Mouse (Mus musculus) frontal cortex, postnatal 10 days (tissue): ENCODE measurements around the gene Rnf224.

Experiments
- DNase-seq, 2 experiments: peaks; one replicate each; pipeline ENCODE4 v3.0.0; 2022; ENCODE audit warnings: low spot score in 2 of 2, mixed read lengths in 1 of 2

Gene Rnf224

DNA sequence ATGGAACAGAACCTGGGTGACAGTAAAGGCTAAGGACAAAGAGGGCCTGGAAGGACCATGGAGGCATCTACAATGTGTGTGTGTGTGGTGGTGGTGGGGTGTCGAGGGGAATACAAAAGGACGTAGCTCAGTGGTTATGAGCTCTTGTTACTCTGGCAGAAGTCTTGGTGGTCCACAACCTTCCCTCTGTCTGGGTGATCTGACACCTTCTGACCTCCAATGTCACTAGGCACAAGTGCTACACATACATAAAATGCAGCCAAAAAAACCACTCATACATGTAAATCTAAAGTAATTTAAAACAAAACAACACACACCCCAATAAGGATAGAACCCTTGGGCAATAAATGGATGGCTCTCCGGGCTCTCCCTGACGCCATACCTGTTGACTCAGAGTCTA is 9.2 kb downstream of the Rnf224 start:
- DNase-seq, result no peak

DNA sequence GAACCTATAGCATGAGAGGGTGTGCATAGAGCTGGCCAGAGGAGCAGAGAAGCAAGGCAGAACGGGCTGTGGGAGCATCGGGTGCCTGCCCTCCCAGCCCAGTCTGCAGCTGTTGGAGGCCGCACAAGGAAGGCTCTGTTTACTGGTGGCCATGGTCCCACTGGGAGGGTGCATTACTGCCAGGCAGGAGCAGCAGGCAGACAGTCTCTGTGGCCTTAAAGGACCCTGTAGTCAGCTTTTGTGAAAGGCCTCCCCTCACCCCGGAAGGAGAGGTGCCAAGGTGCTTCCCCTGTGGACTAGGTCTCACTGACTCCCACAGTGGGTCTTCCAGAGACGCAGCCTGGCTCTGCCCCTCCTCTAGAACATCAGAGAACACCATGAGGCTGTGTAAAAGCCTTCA is 9.7 kb downstream of the Rnf224 start:
- DNase-seq, result peak; percentile 41 to 65

DNA sequence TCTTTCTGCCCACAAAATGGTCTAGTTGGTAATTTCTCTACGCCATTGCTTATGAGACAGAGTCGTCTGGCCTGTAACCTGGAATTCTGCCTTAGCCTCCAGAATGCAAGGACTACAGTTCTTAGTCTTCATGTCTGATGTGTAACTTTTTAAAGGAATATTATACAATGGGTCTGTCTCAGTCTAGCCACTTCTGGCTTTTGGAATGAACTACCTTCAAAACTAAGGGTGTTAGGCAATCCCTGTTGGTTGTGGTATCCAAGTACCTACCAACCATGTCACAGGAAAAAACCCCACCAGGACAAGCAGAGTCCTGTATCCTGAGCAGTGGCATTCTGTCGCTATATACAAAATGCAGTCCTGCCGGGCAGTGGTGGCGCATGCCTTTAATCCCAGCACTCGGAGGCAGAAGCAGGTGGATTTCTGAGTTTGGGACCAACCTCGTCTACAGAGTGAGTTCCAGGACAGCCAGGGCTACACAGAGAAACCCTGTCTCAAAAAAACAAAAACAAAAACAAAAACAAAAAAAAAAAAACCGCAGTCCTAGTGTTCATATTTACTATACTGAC is 10.7 kb downstream of the Rnf224 start:
- no peak for DNase-seq

DNA sequence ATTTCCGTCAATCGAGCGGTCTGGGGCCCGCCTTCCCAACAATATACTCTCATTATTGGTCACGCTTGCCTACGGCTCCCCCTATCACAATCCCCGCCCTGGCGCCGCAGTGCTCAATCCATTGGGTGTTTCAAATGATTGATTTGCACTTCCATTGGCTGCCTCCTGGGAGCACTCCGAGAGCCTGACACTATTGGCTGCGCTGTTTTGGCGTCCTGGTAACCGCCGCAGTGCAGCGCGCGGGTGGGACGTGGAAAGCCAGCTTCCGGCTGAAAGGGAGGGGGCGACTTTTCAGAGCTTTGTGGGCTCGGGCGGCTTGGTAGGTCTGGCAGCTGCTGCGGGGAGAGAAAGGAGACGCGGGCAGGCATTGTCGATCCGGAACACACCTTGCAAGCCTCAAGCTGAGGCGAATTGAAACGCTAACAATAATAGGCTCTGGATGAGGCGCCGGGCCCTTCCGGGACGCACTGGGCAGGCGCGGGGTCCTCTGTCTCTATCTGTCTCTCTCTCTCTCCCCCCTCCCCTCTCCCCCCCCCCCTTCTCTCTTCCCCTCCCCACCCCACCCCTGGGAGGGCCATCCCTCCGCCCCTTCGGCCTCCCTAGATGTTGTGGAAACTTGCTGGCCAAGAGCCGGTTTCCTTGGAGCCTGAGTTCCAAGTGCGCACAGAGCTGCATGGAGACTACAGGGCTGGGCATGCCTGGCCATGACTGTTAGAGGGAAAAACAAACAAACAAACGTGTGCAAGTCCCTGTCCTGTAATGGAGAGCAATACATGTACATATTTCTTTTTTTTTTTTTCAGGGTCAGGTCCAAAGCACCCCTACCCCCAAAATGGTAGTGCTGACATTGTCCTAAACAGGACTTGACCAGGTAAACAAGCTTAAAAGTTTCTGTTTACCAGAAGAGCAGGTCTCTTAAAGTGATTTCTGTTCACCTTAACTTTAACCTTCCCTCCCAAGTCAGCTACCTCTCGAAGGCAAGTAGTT is 11.5 kb downstream of the Rnf224 start:
- DNase-seq, result peak; percentile 99 to 100

DNA sequence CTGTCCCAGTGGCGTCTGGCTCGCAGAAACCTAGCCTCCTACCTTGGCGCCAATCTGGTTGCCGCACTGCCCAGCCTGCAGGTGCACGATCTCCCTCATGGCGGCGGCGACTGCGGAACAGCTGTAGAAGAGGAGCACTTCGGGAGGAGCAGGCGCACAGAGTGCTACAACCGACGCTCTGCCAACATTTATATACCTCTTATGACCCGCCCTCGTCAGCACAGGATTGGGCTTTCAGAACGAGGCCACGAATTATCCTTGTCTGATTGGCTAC is 12.2 kb downstream of the Rnf224 start, which contains the start of gene Tubb4b:
Gene Tubb4b, minus strand, starts transcription at position 211 of the 274 bp plus-strand sequence.
- no peak for DNase-seq

DNA sequence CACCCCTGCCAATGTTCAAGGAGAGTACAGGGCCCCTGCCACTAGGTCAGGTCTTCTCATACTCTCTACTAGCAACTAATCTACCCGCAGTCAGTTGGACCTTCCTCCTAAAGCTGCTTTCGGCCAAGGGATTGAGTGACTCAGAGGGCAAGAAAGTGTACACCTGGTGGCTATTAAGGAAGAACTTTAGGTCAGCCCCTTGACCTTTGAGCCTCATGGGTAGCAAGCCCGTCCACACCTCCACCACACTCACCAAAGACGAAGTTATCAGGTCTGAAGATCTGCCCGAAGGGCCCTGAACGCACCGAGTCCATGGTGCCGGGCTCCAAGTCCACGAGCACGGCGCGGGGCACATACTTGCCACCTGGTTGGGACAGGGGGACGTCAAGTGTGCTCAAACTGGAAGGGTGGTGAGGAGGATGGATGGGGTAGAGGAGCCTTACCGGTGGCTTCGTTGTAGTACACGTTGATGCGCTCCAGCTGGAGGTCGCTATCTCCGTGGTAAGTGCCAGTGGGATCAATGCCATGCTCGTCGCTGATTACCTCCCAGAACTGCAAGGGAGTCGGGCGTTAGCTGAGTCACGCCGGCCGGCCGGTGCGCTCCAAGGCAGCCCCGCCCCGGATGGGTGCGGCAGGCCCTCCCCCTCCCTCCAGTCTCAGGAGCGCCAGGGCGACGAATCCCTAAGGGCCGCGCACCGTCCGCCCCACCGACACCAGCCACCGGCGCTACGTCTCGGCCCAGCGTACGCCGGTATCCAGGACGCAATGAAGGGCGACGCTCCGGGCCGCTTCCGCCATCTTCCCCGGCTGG is 12.7 kb downstream of the Rnf224 start:
- peak in 1 of 2 experiments; percentile 58 for DNase-seq

DNA sequence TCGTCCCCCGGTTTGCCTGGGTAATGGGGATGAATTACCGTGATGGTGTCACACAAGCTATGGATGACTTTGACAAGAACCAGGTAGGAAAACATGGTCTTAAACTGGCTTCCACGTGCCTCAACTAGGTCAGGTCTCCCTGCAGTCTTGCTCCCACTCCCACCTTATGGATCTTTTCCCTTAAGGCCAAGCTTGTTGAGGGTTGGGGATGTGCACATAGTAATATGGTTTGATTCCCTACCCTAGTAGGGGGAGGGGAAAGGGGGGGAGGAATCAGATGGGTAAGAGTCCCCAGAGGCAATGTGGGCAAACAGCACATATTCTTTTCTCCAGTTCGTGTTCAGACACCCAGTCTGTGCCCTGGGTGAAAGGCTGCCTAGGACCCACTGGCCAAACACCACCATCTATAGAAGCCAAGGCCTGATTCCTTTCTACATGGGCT is 15.2 kb downstream of the Rnf224 start:
- DNase-seq, result no peak

DNA sequence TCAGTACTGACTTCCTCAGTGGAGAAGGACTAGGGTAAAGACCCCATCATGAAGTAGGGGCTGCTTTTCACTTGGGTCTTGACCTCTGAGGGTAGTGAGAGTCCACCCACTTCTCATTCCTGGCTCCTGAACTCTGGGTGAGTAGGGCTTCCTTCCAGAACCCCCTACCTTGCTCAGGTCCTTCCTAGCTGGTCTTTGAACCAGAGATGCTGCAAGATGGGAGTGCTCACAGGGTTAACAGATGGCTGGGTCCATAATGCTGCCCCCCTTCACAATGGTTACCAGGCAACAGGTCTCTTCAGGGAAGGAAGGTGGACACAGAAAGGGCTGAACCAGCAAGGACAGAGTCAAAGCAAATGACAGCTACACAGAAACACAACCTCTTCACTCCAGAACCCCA is 18.1 kb downstream of the Rnf224 start, which contains the start of gene Fam166a:
Gene Fam166a, plus strand, starts transcription at position 301 of the 400 bp plus-strand sequence.
- DNase-seq, result no peak

DNA sequence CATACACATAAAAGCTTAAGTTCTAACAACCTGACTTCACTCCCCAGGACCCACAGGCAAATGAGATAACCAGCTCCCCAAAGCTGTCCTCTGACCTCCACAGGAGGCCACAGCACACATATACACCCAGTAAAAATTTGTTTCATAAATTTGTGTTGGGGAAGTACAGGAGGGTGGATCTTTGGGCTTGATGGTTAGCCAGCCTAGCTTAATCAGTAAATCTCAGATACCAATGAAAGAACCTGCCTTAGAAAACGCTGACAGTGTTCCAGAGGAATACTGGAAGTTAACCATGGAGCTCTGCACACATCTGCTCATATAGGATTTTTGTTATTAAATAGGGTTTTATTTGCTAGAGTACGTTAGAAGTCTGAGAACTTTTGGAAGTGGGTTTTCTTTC is 18.9 kb downstream of the Rnf224 start:
- DNase-seq, result no peak

DNA sequence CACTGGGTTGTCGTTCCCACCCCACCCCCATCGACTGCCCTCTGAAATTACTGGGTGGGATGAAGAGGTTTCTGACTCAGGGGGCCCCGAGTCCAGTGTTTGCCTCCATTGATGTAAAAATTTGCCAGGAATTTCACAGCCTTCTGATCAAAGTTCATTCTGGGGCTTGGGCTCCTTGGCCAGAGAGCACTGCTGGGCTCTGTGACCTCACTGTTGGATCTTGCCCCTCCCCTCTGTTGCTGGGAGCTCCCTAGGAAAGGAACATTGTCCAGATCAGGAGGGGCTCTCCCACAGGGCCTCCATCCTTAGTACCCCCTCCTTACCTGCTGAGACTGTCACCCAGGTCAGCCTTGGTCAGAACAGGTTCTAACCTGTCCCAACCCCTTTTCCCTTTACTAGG is 22.1 kb downstream of the Rnf224 start, which contains the start of gene Stpg3:
Gene Stpg3, minus strand, starts transcription at position 194 of the 400 bp plus-strand sequence.
- DNase-seq, result no peak

DNA sequence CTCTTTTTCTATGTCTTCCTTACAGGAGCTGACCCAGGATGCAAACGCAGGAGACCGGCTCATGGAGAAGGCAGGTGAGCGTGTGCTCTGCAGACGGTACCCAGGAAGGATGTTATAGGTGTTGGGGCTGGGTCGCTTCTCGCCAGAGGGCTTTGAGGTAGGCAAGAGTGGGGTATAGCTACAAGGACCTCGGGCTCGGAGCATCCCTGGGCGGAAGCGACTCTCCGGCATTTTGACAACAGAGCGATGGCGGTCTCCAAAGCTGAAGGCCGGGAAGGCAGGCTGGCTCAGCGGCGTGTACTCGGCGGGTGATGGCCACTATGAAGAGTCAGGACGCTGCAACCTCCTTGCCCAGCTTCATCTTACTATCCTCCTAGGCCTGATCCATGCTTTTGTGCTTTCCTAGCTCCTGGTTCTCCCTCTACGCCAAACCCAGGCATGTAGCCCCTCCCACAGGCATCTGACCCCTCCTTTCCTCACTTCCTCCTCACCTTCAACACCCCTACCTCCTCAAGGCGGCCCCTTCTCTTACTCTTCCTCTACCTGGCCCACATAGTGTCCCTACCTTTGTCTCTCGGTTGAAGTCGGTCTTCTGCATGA is 23.2 kb downstream of the Rnf224 start:
- no peak for DNase-seq

DNA sequence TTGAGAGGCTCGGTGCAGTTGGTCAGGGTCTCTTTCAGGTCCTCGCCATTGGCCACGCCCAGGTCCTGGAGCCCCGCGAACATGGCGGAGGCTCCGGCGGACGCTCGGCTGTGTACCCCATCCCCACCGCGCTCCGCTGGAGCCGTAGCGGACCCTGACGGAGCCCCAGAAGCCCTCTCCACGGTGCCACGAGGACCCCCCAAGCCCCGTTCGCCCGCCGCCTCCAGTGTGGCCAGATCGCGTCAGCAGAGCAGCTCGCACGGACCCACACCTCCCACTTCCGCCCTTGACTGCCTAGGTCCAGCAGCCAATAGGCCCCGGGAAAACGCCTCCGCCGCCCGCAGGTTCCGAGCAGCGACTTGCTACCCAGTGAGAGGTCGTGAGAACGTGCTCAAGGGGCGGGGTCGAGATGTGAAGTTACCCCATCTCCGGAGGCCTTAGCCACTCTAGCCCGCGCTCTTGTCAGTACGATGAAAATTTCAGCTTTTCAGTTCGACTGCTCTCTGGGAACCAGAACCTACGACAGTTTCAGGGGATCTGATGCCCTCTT is 25.4 kb downstream of the Rnf224 start, which contains the start of gene Nelfb:
Gene Nelfb, minus strand, starts transcription at position 369 of the 550 bp plus-strand sequence.
- peak; percentile 79 to 83 for DNase-seq

DNA sequence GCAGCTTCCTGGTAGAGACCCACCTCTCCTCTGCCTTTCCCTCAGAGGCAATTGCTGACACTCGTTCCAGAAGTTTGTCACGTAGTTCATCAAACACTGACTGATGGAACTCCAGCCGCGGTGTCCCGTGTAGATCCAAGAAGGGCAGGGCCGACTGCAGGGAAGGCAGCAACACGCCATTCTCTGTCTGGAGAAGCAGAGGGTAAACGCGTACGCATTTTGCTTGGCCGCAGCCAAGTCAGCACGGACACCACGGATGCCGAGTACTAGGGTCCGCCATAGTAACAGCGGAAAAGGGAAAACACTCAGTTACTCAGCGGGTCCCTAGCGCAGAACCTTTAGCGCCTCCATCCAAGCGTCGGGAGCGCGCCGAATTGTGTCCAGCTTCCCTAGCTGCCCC is 25.9 kb downstream of the Rnf224 start:
- DNase-seq, result peak in 1 of 2 experiments; percentile 27

DNA sequence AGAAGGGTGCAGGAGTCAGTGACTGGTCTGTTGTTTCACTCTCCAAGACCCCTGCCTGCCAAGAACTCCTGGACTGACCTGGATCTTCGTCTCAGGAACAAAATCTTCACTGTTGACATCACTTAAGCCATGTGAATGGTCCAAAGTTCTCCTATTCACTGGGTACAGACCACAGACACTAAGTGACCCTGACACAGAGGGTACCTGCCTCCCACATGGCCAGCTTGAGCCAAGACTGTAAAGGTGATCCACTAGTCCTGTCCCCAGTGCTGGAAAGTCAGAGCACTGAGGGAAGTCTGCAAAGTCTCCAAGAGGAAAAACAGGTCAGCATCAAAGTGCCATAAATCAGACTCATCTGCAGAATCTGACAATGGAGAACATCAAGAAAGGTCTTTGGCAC is 29.0 kb downstream of the Rnf224 start:
- DNase-seq, result no peak

DNA sequence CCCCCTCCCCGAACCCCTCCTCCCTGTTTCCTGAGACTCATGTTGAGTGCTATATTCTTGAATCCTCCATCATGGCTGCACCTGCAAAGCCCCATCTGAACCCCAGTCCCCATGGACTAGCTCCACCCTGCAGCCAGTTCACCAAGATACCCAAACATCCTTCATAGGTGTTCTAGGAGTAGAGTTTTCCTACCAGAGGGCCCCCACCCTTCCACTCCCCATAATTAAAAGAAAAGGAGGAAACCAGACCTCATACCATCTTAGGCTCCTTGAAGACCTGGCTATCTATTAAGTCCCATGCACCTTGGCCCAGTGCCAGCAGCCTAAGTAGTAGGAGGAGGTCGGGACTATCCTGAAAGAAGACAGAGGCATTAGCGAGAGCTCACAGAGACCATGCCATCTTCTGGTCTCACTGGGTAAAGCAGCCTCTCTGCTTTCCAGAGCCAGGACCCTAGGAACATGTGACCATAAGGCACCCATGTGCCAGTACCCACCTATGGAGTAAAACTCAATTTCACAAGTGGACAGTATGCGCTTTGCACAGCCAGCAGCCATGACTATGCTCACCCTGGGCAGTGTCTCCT is 32.9 kb downstream of the Rnf224 start:
- no peak for DNase-seq

DNA sequence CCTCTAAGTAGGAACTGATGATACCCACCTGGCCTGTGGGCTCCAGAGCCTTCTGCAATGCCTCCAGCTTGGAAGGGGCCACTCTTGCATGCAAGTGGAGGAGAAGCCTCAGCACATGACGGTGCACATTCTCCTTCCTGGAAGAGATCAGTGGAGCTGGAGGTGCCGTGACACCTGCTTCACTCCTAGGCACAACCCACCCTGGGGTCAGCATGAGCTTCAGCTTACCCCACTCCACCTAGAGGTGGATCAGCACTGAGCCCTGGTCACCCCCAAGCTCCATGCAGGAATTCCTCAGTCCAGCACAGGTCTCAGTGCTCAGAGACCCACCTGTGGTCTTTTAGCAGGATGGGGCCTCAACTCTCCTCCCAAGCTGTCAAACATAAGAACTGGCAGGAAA is 36.0 kb downstream of the Rnf224 start:
- DNase-seq, result no peak

DNA sequence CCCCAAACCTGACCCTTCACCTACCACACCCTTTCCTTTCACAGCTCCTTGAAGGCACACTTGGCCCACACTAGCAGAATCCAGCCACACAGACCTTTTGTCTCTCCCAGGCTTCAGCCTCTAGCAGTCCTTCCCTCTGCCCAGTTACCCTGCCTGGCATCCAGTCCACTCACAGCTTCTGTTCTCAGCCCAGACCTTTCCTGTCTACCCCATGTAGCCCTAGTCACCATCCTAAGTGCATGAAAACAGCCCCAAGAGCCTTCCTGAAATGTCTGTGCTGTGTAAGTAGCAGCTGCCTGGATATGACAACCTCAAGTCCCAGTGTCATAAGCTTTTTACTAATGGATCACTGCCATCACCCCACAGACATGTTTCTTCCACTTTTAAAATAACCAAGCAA is 38.6 kb downstream of the Rnf224 start:
- DNase-seq, result no peak

DNA sequence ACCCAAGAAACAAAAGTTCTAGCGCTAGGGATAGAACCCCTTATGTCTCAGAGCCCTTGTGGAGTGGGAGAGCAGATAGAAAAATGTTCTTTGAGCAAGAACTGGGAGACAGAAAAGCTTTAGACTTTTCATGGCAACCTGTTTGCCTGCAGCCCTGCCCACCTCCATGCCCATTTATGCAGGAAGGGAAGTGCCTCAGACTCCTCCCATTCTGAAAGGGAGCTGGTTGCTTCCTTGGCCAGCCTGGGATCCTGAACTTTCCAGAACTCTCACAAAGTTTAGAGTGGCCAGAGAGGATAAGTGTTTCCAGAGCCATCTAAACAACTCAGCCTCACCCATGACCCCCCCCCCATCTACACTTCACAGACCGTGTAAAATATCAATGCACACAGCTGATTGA is 39.4 kb downstream of the Rnf224 start:
- no peak for DNase-seq

DNA sequence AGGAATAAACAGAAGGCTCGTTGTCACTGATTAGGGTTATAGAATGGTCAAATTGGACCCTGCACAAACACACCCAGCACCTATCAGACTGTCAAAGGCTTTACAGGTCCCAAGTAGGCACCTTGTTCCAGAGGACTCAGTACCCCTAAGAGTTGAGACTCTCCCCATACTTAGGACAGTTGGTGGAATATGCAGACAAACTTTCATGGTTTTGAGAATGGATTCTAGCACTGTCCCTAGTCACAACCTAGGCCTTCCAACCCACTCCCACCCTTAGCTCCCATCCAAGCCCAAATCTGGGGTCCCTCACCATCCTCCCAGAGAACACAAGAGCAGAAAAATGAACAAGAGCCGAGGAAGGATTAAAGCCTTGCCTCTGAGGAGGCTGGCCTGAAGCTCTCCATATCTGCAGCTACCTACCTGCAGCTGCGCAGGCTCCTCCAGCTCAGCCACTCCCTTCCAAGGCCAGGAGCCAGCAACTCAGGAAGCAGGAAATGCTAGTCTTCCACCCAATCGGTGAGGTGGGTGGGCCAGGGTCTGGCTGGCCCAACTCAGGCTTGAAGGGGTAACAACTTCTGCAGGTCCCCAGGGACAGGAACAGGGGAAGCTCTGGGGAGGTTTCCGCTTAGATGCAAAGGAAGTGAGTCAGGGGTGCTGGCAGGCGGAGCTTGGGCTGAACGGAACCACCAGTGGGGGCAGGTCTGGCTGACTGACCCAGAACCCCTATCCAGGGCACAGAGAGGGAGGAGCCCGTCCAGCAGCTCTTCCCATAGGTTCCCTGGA is 40.2 kb downstream of the Rnf224 start, which contains the start of gene Tor4a:
Gene Tor4a, minus strand, starts transcription at position 715 of the 783 bp plus-strand sequence.
- DNase-seq, result no peak
